Mouse (Mus musculus) cerebellum, adult 2 months (tissue): ENCODE results near the gene Acox2.

ENCODE experiments used
- CTCF ChIP-seq: fragments of 200-500 bp; IDR thresholded peaks from 2 replicates; pipeline ENCODE4 v1.5.1; 2011; ENCODE audit warnings: low read depth, mild to moderate bottlenecking, control low read depth, low read length, moderate library complexity, borderline replicate concordance; ENCODE audit not compliant: insufficient read depth
- POLR2A ChIP-seq: fragments of 200-500 bp; IDR thresholded peaks from 2 replicates; pipeline ENCODE4 v1.6.1; 2011; ENCODE audit warnings: low read length, control low read depth, borderline replicate concordance; ENCODE audit not compliant: insufficient read depth

- TF ChIP-seq CTCF (no peak), POLR2A (no peak)
Observed at GRCm38 (mm10) chr14:8218730-8219380, 40.3 kb downstream of the Acox2 start.
